Comparison of ENCODE assay signal across 13 mouse cellular contexts in genomic region chr11:76352861-76353558, GRCm38 (mm10). TPM values are rescaled to one million over a fixed set of nuclear protein-coding genes. Genes with fewer than 3 reads are reported as not detected.
DNase-seq lines count a peak whose midpoint lies in the region; ATAC-seq lines count a peak whose summit lies in the region.
"Had no signal": no experiment of that assay in that cellular context is flagged by ENCODE, and none has a peak within 500 bp of the region (broad histone marks: within the 10 kb centered on the region; RNA-seq: fewer than 3 reads in every experiment).

No protein-coding gene starts in this region.

- H3K9me3 ChIP-seq in neural tube, embryonic 11.5 days (ENCODE audit: control insufficient read depth, low read length): no peaks in the 10 kb centered on the region
- H3K9me3 ChIP-seq: liver, embryonic 13.5 days; midbrain, embryonic 15.5 days had no signal

- H3K4me3 ChIP-seq in neural tube, embryonic 11.5 days (ENCODE audit: low read depth, low read length): no peak overlapping the region
- H3K4me3 ChIP-seq: liver, embryonic 13.5 days; midbrain, embryonic 15.5 days had no signal

- peak overlapping the region; percentile 22; the same call in 1 of the 2 replicates for H3K9ac ChIP-seq in neural tube, embryonic 11.5 days (ENCODE audit: low read length)
- H3K9ac ChIP-seq: liver, embryonic 13.5 days; midbrain, embryonic 15.5 days had no signal

- H3K27ac ChIP-seq in neural tube, embryonic 11.5 days (ENCODE audit: low read depth, low read length): 0 out of 2 replicates have a peak overlapping the region, but pooled peaks have one; percentile 44
- H3K27ac ChIP-seq: liver, embryonic 13.5 days; midbrain, embryonic 15.5 days had no signal

- no peak overlapping the region for H3K4me2 ChIP-seq in neural tube, embryonic 11.5 days (ENCODE audit: low read depth)
- H3K4me2 ChIP-seq: liver, embryonic 13.5 days; midbrain, embryonic 15.5 days had no signal

- H3K36me3 ChIP-seq in neural tube, embryonic 11.5 days (ENCODE audit: control insufficient read depth, insufficient read depth, low read length): no peaks in the 10 kb centered on the region
- H3K36me3 ChIP-seq: liver, embryonic 13.5 days; midbrain, embryonic 15.5 days had no signal

- DNase-seq in heart, adult 9 months (ENCODE audit: low spot score in 2 of 2): peak; percentile 17 to 36
- no peak for DNase-seq in heart, postnatal 14 days
- DNase-seq in neural tube, embryonic 11.5 days (ENCODE audit: low spot score): no peak
- DNase-seq in neural tube, embryonic 10.5 days (ENCODE audit: extremely low spot score, low spot score): no peak
- DNase-seq in kidney, postnatal 10 days: peak; percentile 49
- DNase-seq in left cerebral cortex, postnatal 14 days (ENCODE audit: low spot score in 2 of 2): no peak
- no peak for DNase-seq in adrenal gland, adult 18-20 months (ENCODE audit: low spot score in 2 of 2)
- DNase-seq: adrenal gland, postnatal 10 days; cerebellum, adult 9-10 months; liver, embryonic 13.5 days; thymus, postnatal 36 days had no signal

- H3K27me3 ChIP-seq in neural tube, embryonic 11.5 days (ENCODE audit: control insufficient read depth, insufficient read depth, low read length): no peaks in the 10 kb centered on the region
- H3K27me3 ChIP-seq: liver, embryonic 13.5 days; midbrain, embryonic 15.5 days had no signal

- peaks cover 59% of the 10 kb centered on the region for H3K4me1 ChIP-seq in neural tube, embryonic 11.5 days (ENCODE audit: control insufficient read depth, insufficient read depth, low read length)

- intact Hi-C loops in heart, postnatal 14 days (cut with DNase I): no loop called here
- intact Hi-C loops in left cerebral cortex, postnatal 14 days (cut with DNase I): no loop called here

- 52% methylated on average over 16 of the region's 16 CpGs for WGBS in neural tube, embryonic 11.5 days

- no peak for ATAC-seq in neural tube, embryonic 11.5 days (ENCODE audit: insufficient read depth, low FRiP score, low TSS enrichment)
- ATAC-seq in erythroid progenitor cell, adult 5-6 weeks (replicated peaks; ENCODE audit: low FRiP score, poor library complexity, severe bottlenecking): no peak
- ATAC-seq: midbrain, embryonic 15.5 days had no signal

RNA-seq across cellular contexts. Expression of gene Nxn, which starts 45.9 kb away (rescaled TPM):
- 10 to 100 TPM; 15.5 to 17.4 TPM for total RNA-seq in heart, postnatal 14 days (2021)
- 55.3 and 57.7 TPM in 2 replicates for polyA plus RNA-seq in neural tube, embryonic 11.5 days (2014; fragmentation: Nextera tagmentation; extraction: Ambion mirVana)
- total RNA-seq in erythroid progenitor cell, adult 5-6 weeks (2015; ENCODE audit: low replicate concordance): 1.4 and 2.1 TPM in 2 replicates
- total RNA-seq in erythroid progenitor cell, adult 5-6 weeks (2017; ENCODE audit: low replicate concordance): 0.98 TPM in 1 of 2 replicates, not detected in the other
- total RNA-seq in left cerebral cortex, postnatal 14 days (2021): 10 to 100 TPM; 10.1 to 12.2 TPM
- 10 to 100 TPM; 20.4 to 34.1 TPM for total RNA-seq in adrenal gland, adult 18-20 months (2021)

RNA-seq across cellular contexts. Expression of gene Timm22, which starts 53.7 kb away (rescaled TPM):
- total RNA-seq in heart, postnatal 14 days (2021): 10 to 100 TPM; 41.3 to 46.9 TPM
- 124 and 136 TPM in 2 replicates for polyA plus RNA-seq in neural tube, embryonic 11.5 days (2014; fragmentation: Nextera tagmentation; extraction: Ambion mirVana)
- 4.2 and 4.7 TPM in 2 replicates for total RNA-seq in erythroid progenitor cell, adult 5-6 weeks (2015; ENCODE audit: low replicate concordance)
- total RNA-seq in erythroid progenitor cell, adult 5-6 weeks (2017; ENCODE audit: low replicate concordance): 2.3 and 4.0 TPM in 2 replicates
- 10 to 100 TPM; 38.0 to 40.1 TPM for total RNA-seq in left cerebral cortex, postnatal 14 days (2021)
- 10 to 100 TPM; 35.7 to 51.2 TPM for total RNA-seq in adrenal gland, adult 18-20 months (2021)

Comparison
In these comparisons a context has a peak if more than half of its experiments do, and no peak if none do; other contexts are left out.
1. DNase-seq: peak in heart, adult 9 months (2 of 2) and kidney, postnatal 10 days (single experiment); none in heart, postnatal 14 days (0 of 2), neural tube, embryonic 11.5 days (single experiment), neural tube, embryonic 10.5 days (single experiment), left cerebral cortex, postnatal 14 days (0 of 2) and adrenal gland, adult 18-20 months (0 of 2).
2. RNA of gene Timm22, which starts 53.7 kb away (total RNA-seq): 35.7 to 51.2 TPM in adrenal gland, adult 18-20 months, 41.3 to 46.9 TPM in heart, postnatal 14 days and 38.0 to 40.1 TPM in left cerebral cortex, postnatal 14 days; 2.3 to 4.7 TPM in erythroid progenitor cell, adult 5-6 weeks; every median in the first group is over 4 times any median in the second.